Mouse (Mus musculus) ES-E14 (cell line): Measurements from ENCODE around the gene Arrdc5.

Experiments
- HCFC1 ChIP-seq: IDR thresholded peaks from 2 replicates; pipeline ENCODE4 v1.6.1; 2012; ENCODE audit warnings: low read length, inconsistent platforms, borderline replicate concordance; ENCODE audit not compliant: insufficient read depth
- ZC3H11A ChIP-seq: IDR thresholded peaks from 2 replicates; pipeline ENCODE4 v1.6.1; 2012; ENCODE audit warnings: low read depth, mild to moderate bottlenecking, inconsistent platforms, low read length, borderline replicate concordance

DNA sequence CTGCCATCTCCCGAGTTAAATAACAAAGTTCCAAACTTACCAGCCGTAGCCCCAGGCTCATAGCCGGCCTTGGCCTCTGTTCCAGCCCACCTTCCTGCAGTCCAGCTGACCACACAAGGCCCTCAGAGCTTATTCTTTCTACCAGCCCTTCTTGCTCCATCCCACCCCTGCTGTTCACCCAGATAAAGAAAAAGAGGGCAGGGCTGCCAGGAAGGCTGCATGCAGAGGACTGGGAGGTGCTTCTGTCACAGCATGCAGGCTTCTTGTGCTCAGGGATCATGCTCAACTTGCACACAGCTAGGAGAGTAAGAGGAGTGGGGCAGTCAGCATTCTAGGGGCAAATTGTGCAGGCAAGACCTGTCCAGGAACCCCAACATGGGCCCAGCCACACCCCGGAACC is 48.0 kb upstream of the Arrdc5 start:
- TF ChIP-seq ZC3H11A (no peak), HCFC1 (no peak)
